Mouse (Mus musculus) kidney, embryonic 16.5 days (tissue): ENCODE data around the gene Clcnkb. TPM values are rescaled to one million over a fixed set of nuclear protein-coding genes. Genes with fewer than 3 reads are reported as not detected.

Source experiments
- ATAC-seq: fragments of 200-750 bp; cut with Nextera tagmentation; 2 replicates; pipeline ENCODE4 v1.8.0; 2017; ENCODE audit warnings: moderate TSS enrichment; ENCODE audit not compliant: low FRiP score, low TSS enrichment
- H3K27ac ChIP-seq: fragments of 300-500 bp; sonication (generic); 2 replicates; pipeline ENCODE4 v1.5.1; 2014; ENCODE audit warnings: low read length
- H3K27me3 ChIP-seq: fragments of 300-500 bp; sonication (generic); 2 replicates; pipeline ENCODE4 v1.6.1; 2014; ENCODE audit warnings: low read length, control low read depth, mixed read lengths; ENCODE audit not compliant: insufficient read depth
- H3K36me3 ChIP-seq: fragments of 300-500 bp; sonication (generic); 2 replicates; pipeline ENCODE4 v1.6.1; 2014; ENCODE audit warnings: low read length, control low read depth, mixed read lengths; ENCODE audit not compliant: insufficient read depth
- H3K4me1 ChIP-seq: fragments of 300-500 bp; sonication (generic); 2 replicates; pipeline ENCODE4 v1.6.1; 2014; ENCODE audit warnings: low read length, control low read depth, mixed read lengths; ENCODE audit not compliant: insufficient read depth
- H3K4me2 ChIP-seq: fragments of 300-500 bp; sonication (generic); replicated peaks from 2 replicates; pipeline ENCODE4 v1.6.1; 2014; ENCODE audit warnings: low read depth, low read length
- H3K4me3 ChIP-seq: fragments of 300-500 bp; sonication (generic); 2 replicates; pipeline ENCODE4 v1.5.1; 2014; ENCODE audit warnings: mild to moderate bottlenecking, low read length
- H3K9ac ChIP-seq: fragments of 300-500 bp; sonication (generic); replicated peaks from 2 replicates; pipeline ENCODE4 v1.6.1; 2014; ENCODE audit warnings: low read length
- H3K9me3 ChIP-seq: fragments of 300-500 bp; sonication (generic); 2 replicates; pipeline ENCODE4 v1.6.1; 2016; ENCODE audit warnings: low read length, control low read depth
- WGBS: fragments of 180-500 bp; shearing (Covaris S2); extraction: QIAGEN DNeasy Blood & Tissue Kit; methylation state at CpG from one replicate; pipeline ENCODE4 v1.1.7; 2014; 5-methylcytosine and 5-hydroxymethylcytosine counted together
- polyA plus RNA-seq: library from polyadenylated mRNA; unstranded; fragments of >200 nt; fragmentation: Nextera tagmentation; extraction: Ambion mirVana; gene quantifications from 2 replicates; pipeline ENCODE4 v1.2.1, GENCODE M21; 2015

Clcnkb gene
- polyA plus RNA-seq, 1 experiment from 2014 or later: 48.4 TPM

- H3K36me3 ChIP-seq: no peaks in the 10 kb centered on the region
- ATAC-seq: no peak
- no peak overlapping the region for H3K4me3 ChIP-seq
- H3K4me2 ChIP-seq: no peak overlapping the region
- H3K9ac ChIP-seq: no peak overlapping the region
- H3K4me1 ChIP-seq: peaks cover 7% of the 10 kb centered on the region
- H3K27ac ChIP-seq: no peak overlapping the region
- WGBS: 79% methylated on average over 12 of the region's 12 CpGs
- H3K27me3 ChIP-seq: no peaks in the 10 kb centered on the region
- H3K9me3 ChIP-seq: no peaks in the 10 kb centered on the region
Measured at GRCm38 (mm10) chr4:141391293-141391692, 24.5 kb downstream of the Clcnkb start.

GRCm38 (mm10) chr4:141389366-141390150, 26.3 kb downstream of the Clcnkb start:
- Histone ChIP-seq H3K27ac (no peak overlapping the region), H3K36me3 (no peaks in the 10 kb centered on the region), H3K4me2 (no peak overlapping the region), H3K9ac (no peak overlapping the region), H3K27me3 (peaks cover 2% of the 10 kb centered on the region; the same call in 1 of the 2 replicates), H3K4me1 (peaks cover 2% of the 10 kb centered on the region), H3K9me3 (no peaks in the 10 kb centered on the region), H3K4me3 (no peak overlapping the region)
- ATAC-seq: no peak
- 70% methylated on average over 18 of the region's 18 CpGs for WGBS

- H3K36me3 ChIP-seq: no peaks in the 10 kb centered on the region
- H3K27me3 ChIP-seq: peaks cover 18% of the 10 kb centered on the region
- no peaks in the 10 kb centered on the region for H3K9me3 ChIP-seq
- H3K4me1 ChIP-seq: no peaks in the 10 kb centered on the region
- H3K9ac ChIP-seq: no peak overlapping the region
- no peak overlapping the region for H3K4me2 ChIP-seq
- H3K4me3 ChIP-seq: no peak overlapping the region
- no peak overlapping the region for H3K27ac ChIP-seq
- ATAC-seq: peak; percentile 5; the same call in 1 of the 2 replicates
- 62% methylated on average over 5 of the region's 5 CpGs for WGBS
Measured at GRCm38 (mm10) chr4:141387933-141388332, 27.9 kb downstream of the Clcnkb start.

- Histone ChIP-seq H3K27me3 (peaks cover 20% of the 10 kb centered on the region), H3K4me2 (no peak overlapping the region), H3K9ac (no peak overlapping the region), H3K4me1 (peaks cover 5% of the 10 kb centered on the region), H3K36me3 (no peaks in the 10 kb centered on the region), H3K27ac (no peak overlapping the region), H3K4me3 (no peak overlapping the region), H3K9me3 (no peaks in the 10 kb centered on the region)
- ATAC-seq: no peak
- WGBS: 19% methylated on average over 5 of the region's 5 CpGs
Measured at GRCm38 (mm10) chr4:141387093-141387784, 28.6 kb downstream of the Clcnkb start.

GRCm38 (mm10) chr4:141386150-141386549, 29.7 kb downstream of the Clcnkb start:
- no peaks in the 10 kb centered on the region for H3K9me3 ChIP-seq
- H3K36me3 ChIP-seq: no peaks in the 10 kb centered on the region
- H3K9ac ChIP-seq: no peak overlapping the region
- peaks cover 24% of the 10 kb centered on the region for H3K27me3 ChIP-seq
- peaks cover 7% of the 10 kb centered on the region for H3K4me1 ChIP-seq
- no peak for ATAC-seq
- no peak overlapping the region for H3K4me2 ChIP-seq
- WGBS: 72% methylated on average over 7 of the region's 7 CpGs
- no peak overlapping the region for H3K27ac ChIP-seq
- no peak overlapping the region for H3K4me3 ChIP-seq

GRCm38 (mm10) chr4:141385275-141385674, 30.5 kb downstream of the Clcnkb start:
- Histone ChIP-seq H3K9ac (no peak overlapping the region), H3K4me1 (peaks cover 7% of the 10 kb centered on the region), H3K9me3 (no peaks in the 10 kb centered on the region), H3K36me3 (no peaks in the 10 kb centered on the region), H3K27me3 (peaks cover 24% of the 10 kb centered on the region), H3K4me3 (no peak overlapping the region), H3K27ac (no peak overlapping the region), H3K4me2 (no peak overlapping the region)
- 2% methylated on average over 7 of the region's 7 CpGs for WGBS
- no peak for ATAC-seq

- Histone ChIP-seq H3K27me3 (peaks cover 24% of the 10 kb centered on the region), H3K9ac (peak overlapping the region; percentile 42), H3K9me3 (no peaks in the 10 kb centered on the region), H3K36me3 (no peaks in the 10 kb centered on the region), H3K27ac (no peak overlapping the region), H3K4me3 (peak overlapping the region; percentile 36), H3K4me2 (peak overlapping the region; percentile 68), H3K4me1 (peaks cover 7% of the 10 kb centered on the region)
- peak; percentile 32 for ATAC-seq
- under 1% methylated on average over 25 of the region's 25 CpGs for WGBS
Measured at GRCm38 (mm10) chr4:141382406-141382805, 33.4 kb downstream of the Clcnkb start.

GRCm38 (mm10) chr4:141379674-141380073, 36.1 kb downstream of the Clcnkb start:
- no peak overlapping the region for H3K9ac ChIP-seq
- H3K27ac ChIP-seq: no peak overlapping the region
- H3K9me3 ChIP-seq: no peaks in the 10 kb centered on the region
- 61% methylated on average over 8 of the region's 8 CpGs for WGBS
- no peak overlapping the region for H3K4me2 ChIP-seq
- no peak overlapping the region for H3K4me3 ChIP-seq
- H3K36me3 ChIP-seq: no peaks in the 10 kb centered on the region
- H3K27me3 ChIP-seq: peaks cover 23% of the 10 kb centered on the region
- no peak for ATAC-seq
- peaks cover 7% of the 10 kb centered on the region for H3K4me1 ChIP-seq

- Histone ChIP-seq H3K4me2 (no peak overlapping the region), H3K4me1 (0 out of 2 replicates have a peak, but pooled peaks cover 5% of the 10 kb centered on the region), H3K9me3 (no peaks in the 10 kb centered on the region), H3K27me3 (no peaks in the 10 kb centered on the region; the same call in 1 of the 2 replicates), H3K36me3 (no peaks in the 10 kb centered on the region), H3K4me3 (no peak overlapping the region), H3K9ac (no peak overlapping the region), H3K27ac (no peak overlapping the region)
- 94% methylated on average over 5 of the region's 5 CpGs for WGBS
- no peak for ATAC-seq
Measured at GRCm38 (mm10) chr4:141372426-141372825, 43.4 kb downstream of the Clcnkb start.
